Mouse (Mus musculus) embryonic fibroblast, embryonic 13.5 days (primary cell): ENCODE measurements at regions not wholly inside any gene's neighbourhood (a gene's known extent, or its start where the extent isn't known, plus 50 kb on each side); places are given as distances from the start of the nearest gene placed in this dataset.

Source experiments
- CTCF ChIP-seq: IDR thresholded peaks from 2 replicates; pipeline ENCODE4 v1.5.1; 2011; ENCODE audit warnings: mild to moderate bottlenecking, control low read depth, low read length, moderate library complexity, borderline replicate concordance; ENCODE audit not compliant: insufficient read depth
- POLR2A ChIP-seq: IDR thresholded peaks from 2 replicates; pipeline ENCODE4 v1.6.1; 2011; ENCODE audit warnings: low read depth, mild to moderate bottlenecking, control low read depth, low read length, moderate library complexity

- TF ChIP-seq CTCF, result no peak
- no peak for TF ChIP-seq POLR2A
Measured at GRCm38 (mm10) chr10:91704751-91705150, 523.6 kb upstream of the Tmpo start.
